Mouse (Mus musculus) stomach, postnatal 0 days (tissue): ENCODE measurements around the gene Mad1l1. TPM values are rescaled to one million over a fixed set of nuclear protein-coding genes. Genes with fewer than 3 reads are reported as not detected.

ENCODE experiments used
- ATAC-seq: fragments of 200-750 bp; cut with Nextera tagmentation; 2 replicates; pipeline ENCODE4 v1.8.0; 2017; ENCODE audit not compliant: low FRiP score, low TSS enrichment
- DNase-seq: peaks from one replicate; pipeline ENCODE4 v3.0.0-alpha.2; 2016; ENCODE audit warnings: low spot score
- H3K27ac ChIP-seq: fragments of 300-500 bp; sonication (generic); replicated peaks from 2 replicates; pipeline ENCODE4 v1.5.1; 2014; ENCODE audit warnings: mild to moderate bottlenecking, control low read depth
- H3K27me3 ChIP-seq: fragments of 300-500 bp; sonication (generic); 2 replicates; pipeline ENCODE4 v1.6.1; 2014; ENCODE audit warnings: low read length; ENCODE audit not compliant: control insufficient read depth, insufficient read depth
- H3K36me3 ChIP-seq: fragments of 300-500 bp; sonication (generic); 2 replicates; pipeline ENCODE4 v1.6.1; 2014; ENCODE audit warnings: low read length, mixed read lengths; ENCODE audit not compliant: control insufficient read depth, insufficient read depth
- H3K4me1 ChIP-seq: fragments of 300-500 bp; sonication (generic); replicated peaks from 2 replicates; pipeline ENCODE4 v1.6.1; 2014; ENCODE audit warnings: antibody characterized with exemption; ENCODE audit not compliant: control insufficient read depth, insufficient read depth
- H3K4me2 ChIP-seq: fragments of 300-500 bp; sonication (generic); replicated peaks from 2 replicates; pipeline ENCODE4 v1.6.1; 2014; ENCODE audit warnings: low read depth, mild to moderate bottlenecking, control low read depth, moderate library complexity
- H3K4me3 ChIP-seq: fragments of 300-500 bp; sonication (generic); 2 replicates; pipeline ENCODE4 v1.5.1; 2014; ENCODE audit warnings: low read depth, low read length, control low read depth
- H3K9ac ChIP-seq: fragments of 300-500 bp; sonication (generic); 2 replicates; pipeline ENCODE4 v1.6.1; 2014; ENCODE audit warnings: mild to moderate bottlenecking, low read length, control low read depth, mixed read lengths
- H3K9me3 ChIP-seq: fragments of 300-500 bp; sonication (generic); 2 replicates; pipeline ENCODE4 v1.6.1; 2016; ENCODE audit warnings: low read length; ENCODE audit not compliant: control insufficient read depth
- CTCF ChIP-seq: IDR thresholded peaks from 2 replicates; pipeline ENCODE4 v1.5.1; 2016; ENCODE audit warnings: antibody characterized with exemption, low read depth, mild to moderate bottlenecking, moderate library complexity
- EP300 ChIP-seq: optimal IDR thresholded peaks from 2 replicates; pipeline ENCODE3; 2016; ENCODE audit warnings: antibody characterized with exemption
- WGBS: fragments of 180-500 bp; shearing (Covaris S2); extraction: QIAGEN DNeasy Blood & Tissue Kit; methylation state at CpG from one replicate; pipeline ENCODE4 v1.1.7; 2014; 5-methylcytosine and 5-hydroxymethylcytosine counted together
- polyA plus RNA-seq: library from polyadenylated mRNA; unstranded; fragments of >200 nt; fragmentation: Nextera tagmentation; extraction: Ambion mirVana; gene quantifications from 2 replicates; pipeline ENCODE4 v1.2.1, GENCODE M21; 2015

Gene Mad1l1
- polyA plus RNA-seq, 1 experiment from 2014 or later = 14.2 TPM

DNA sequence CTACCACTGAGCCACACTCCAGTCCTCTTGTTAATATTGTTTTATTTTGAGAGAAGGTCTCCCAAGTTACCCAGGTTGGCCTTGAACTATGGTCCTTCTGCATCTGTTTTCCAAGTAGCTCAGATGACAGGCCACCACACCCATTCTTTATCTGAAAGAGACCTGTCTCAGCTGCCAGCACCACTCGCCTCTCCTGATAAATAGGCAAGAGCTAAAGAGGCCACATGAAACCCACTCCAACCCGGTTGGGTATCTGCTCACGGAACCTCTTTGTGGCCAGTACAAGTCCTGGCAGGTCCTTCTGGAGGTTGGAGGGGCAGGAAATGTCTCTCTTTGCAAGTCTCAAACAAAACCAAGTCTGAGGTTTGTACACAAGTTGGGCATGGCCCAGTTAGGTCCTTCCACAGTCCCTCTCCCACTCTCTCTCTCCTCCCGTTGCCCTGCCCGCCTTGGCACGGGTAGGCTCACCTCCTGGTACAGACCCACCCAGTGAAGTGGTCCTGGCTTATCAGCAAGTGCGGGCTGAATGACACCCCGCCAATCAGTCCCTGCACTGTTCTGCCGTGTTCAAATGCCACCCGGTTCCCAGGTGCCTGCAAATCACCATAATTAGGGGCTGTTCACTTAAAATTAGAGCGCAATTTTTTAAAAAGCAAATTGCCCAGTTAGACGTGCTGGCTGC, 308.9 kb downstream of the Mad1l1 start:
- no peak overlapping the region for H3K4me2 ChIP-seq
- H3K4me3 ChIP-seq = no peak overlapping the region
- DNase-seq = no peak
- no peaks in the 10 kb centered on the region for H3K36me3 ChIP-seq
- H3K4me1 ChIP-seq = no peaks in the 10 kb centered on the region
- H3K9me3 ChIP-seq = no peaks in the 10 kb centered on the region
- no peak overlapping the region for H3K9ac ChIP-seq
- no peak overlapping the region for H3K27ac ChIP-seq
- 65% methylated on average over 12 of the region's 12 CpGs for WGBS
- no peaks in the 10 kb centered on the region for H3K27me3 ChIP-seq
- ATAC-seq = no peak
- no peak for TF ChIP-seq CTCF
- TF ChIP-seq EP300 = no peak

DNA sequence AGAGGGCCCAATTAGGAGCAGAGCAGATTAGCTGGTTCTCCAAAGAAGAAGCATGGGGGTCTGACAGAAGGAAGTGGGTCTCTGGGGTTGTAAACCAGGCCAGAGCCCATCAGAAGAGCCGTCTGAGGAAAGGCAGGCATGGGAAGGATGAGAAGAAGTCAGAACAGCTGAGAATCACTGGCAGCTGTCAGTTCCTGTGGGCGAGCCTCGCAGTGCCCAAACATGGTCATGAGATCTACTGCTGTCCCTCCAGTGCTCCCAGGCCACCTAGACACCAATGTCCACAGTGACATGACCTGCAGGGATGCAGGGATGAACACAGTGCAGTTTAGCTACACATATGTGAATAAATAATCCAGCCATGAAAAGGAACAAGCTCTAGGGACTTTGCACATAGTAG, 310.9 kb downstream of the Mad1l1 start:
- no peak for ATAC-seq
- TF ChIP-seq CTCF (no peak), EP300 (no peak)

DNA sequence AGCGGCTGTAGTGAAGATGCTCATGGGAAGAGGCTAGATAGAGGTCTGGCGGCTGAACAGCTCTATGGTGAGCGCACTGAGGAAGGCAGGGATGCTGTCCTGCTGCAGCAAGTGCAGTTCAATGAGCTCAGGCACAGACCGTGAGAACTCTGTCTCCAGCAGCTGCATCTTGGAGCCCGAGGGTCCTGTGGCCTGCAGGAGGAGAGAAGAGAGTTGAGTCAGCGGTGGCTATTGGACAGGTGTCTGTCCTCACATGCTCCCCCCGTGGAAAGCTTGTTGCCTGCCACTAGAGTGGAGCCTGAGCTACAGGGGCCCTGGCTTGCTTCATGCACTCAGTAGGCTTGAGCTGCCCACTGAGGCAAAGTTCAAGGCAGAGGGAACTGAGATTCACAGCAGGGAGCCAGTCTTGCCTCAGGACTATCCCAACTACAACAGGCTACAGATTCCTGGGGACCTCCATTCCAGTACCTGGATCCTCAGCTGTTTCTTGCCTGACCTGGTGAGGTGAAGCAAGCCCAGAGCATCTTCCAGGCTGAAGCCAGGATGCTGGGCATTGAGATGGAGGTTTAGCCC, 312.2 kb downstream of the Mad1l1 start:
- no peak overlapping the region for H3K27ac ChIP-seq
- no peak for ATAC-seq
- H3K4me1 ChIP-seq = no peaks in the 10 kb centered on the region
- H3K4me3 ChIP-seq = no peak overlapping the region
- no peak overlapping the region for H3K4me2 ChIP-seq
- TF ChIP-seq EP300 = no peak
- no peak for TF ChIP-seq CTCF
- no peak overlapping the region for H3K9ac ChIP-seq
- H3K27me3 ChIP-seq = no peaks in the 10 kb centered on the region
- 76% methylated on average over 7 of the region's 7 CpGs for WGBS
- no peaks in the 10 kb centered on the region for H3K9me3 ChIP-seq
- DNase-seq = no peak
- H3K36me3 ChIP-seq = no peaks in the 10 kb centered on the region

More for the DNA sequence above, 310.9 kb downstream of the Mad1l1 start:
- Histone ChIP-seq H3K27me3 (no peaks in the 10 kb centered on the region), H3K4me3 (no peak overlapping the region), H3K36me3 (no peaks in the 10 kb centered on the region), H3K27ac (no peak overlapping the region), H3K4me2 (no peak overlapping the region), H3K9ac (no peak overlapping the region), H3K4me1 (no peaks in the 10 kb centered on the region), H3K9me3 (no peaks in the 10 kb centered on the region)
- no peak for DNase-seq
- 83% methylated on average over 3 of the region's 3 CpGs for WGBS

DNA sequence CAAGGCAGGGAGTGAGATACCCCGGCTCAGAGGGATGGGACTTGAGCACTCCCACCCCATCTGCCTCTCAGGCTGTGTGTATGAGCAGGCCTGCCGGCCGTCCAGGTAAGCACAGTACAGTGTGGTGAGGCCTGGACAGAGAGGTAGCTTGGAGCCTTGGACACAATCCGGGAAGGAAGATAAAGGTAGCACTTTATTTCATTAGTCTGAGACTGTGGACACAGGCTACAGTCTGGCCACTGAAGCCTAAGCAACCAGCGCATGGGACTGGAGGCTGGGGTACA, 312.9 kb downstream of the Mad1l1 start:
- DNase-seq (no peak), ATAC-seq (no peak)
- no peak overlapping the region for H3K4me3 ChIP-seq
- H3K27ac ChIP-seq = no peak overlapping the region
- no peaks in the 10 kb centered on the region for H3K9me3 ChIP-seq
- H3K4me1 ChIP-seq = no peaks in the 10 kb centered on the region
- H3K36me3 ChIP-seq = no peaks in the 10 kb centered on the region
- H3K27me3 ChIP-seq = no peaks in the 10 kb centered on the region
- no peak overlapping the region for H3K4me2 ChIP-seq
- no peak for TF ChIP-seq EP300
- TF ChIP-seq CTCF = no peak
- H3K9ac ChIP-seq = no peak overlapping the region
- WGBS = 84% methylated on average over 5 of the region's 5 CpGs

DNA sequence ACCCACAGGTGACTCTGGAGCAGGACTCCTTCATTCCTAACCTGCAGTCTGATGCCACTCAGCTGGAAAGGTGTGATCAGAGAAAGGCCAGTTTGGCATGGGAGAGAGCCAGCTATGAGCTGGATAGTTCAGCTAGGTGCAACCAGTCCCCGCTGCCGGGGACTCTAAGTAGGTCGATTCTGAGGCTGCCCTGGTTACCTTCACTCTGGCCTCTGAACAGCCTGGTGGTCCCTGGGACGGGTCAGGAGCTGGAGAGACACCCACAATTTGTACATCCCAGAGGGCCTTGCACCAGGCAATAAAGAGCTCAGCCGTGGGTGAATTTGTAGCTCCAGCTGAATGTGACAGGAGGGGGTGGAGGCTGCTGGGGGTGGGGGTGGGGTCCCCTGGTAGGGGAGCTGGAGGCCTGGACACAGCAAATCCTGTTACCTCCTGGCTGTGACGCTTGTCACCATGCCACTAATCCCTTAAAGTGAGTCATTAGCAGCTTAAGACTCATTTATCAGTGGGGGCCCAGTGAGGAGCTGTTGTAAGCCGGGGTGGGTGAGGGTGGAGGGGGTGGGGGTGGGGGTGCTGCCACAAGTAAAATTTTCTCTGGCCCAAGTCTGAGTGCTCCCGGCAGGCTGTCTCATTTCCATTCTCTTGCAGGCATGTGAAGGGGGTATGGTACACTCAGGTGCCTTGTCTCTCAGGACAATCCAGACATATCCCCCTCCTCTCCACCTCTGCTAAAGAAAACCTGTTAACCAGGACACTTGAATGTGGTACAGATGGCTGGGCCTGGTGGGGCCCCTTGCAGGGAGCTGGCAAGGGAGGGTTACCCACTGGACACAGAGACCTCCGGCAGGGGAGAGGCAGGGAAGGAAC, 313.5 kb downstream of the Mad1l1 start:
- H3K4me1 ChIP-seq = no peaks in the 10 kb centered on the region
- no peak overlapping the region for H3K4me3 ChIP-seq
- H3K9ac ChIP-seq = no peak overlapping the region
- no peak for ATAC-seq
- WGBS = 48% methylated on average over 9 of the region's 9 CpGs
- no peak for DNase-seq
- H3K4me2 ChIP-seq = no peak overlapping the region
- TF ChIP-seq EP300 = no peak
- no peak for TF ChIP-seq CTCF
- H3K27me3 ChIP-seq = no peaks in the 10 kb centered on the region
- no peaks in the 10 kb centered on the region for H3K36me3 ChIP-seq
- no peak overlapping the region for H3K27ac ChIP-seq
- H3K9me3 ChIP-seq = no peaks in the 10 kb centered on the region

DNA sequence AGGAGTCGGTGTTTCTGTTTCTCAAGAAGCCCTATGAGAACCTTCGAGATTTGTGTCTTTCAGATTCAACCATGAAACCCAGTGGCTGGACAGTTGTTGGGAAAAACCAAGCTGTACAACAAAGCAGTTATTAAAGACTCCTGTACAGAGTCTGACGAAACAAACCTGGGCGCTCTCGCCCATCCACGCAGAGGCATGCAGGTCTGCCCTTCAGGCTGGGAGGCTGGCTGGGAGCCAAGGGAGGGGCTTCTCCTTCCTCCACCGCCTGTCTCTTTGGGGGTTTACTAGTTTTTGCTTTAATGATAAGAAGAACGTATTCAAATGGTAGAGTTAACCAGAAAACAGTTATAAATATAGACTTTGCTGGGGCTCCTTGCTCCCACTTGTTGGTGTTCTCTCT, 314.5 kb downstream of the Mad1l1 start:
- Histone ChIP-seq H3K36me3 (no peaks in the 10 kb centered on the region), H3K27me3 (no peaks in the 10 kb centered on the region), H3K4me3 (no peak overlapping the region), H3K27ac (no peak overlapping the region), H3K4me1 (no peaks in the 10 kb centered on the region), H3K9ac (no peak overlapping the region), H3K9me3 (no peaks in the 10 kb centered on the region), H3K4me2 (no peak overlapping the region)
- DNase-seq = no peak
- WGBS = 53% methylated on average over 8 of the region's 8 CpGs
- no peak for TF ChIP-seq EP300
- no peak for TF ChIP-seq CTCF
- no peak for ATAC-seq
